Mouse (Mus musculus): ENCODE results near the gene Lsg1. TPM values are rescaled to one million over a fixed set of nuclear protein-coding genes. Genes with fewer than 3 reads are reported as not detected.

Lsg1 gene
- polyA plus RNA-seq, 1 experiment from 2014 or later, result 54.5 TPM

- ATAC-seq (ENCODE audit: low read depth), result no peak
- H3K9me3 ChIP-seq, result no peaks in the 10 kb centered on the region
- peaks cover 94% of the 10 kb centered on the region for H3K36me3 ChIP-seq
- H3K27ac ChIP-seq (replicated peaks), result no peak overlapping the region
- 97% methylated on average over 4 of the region's 4 CpGs for WGBS
- H3K4me3 ChIP-seq, result no peak overlapping the region
- H3K4me1 ChIP-seq (replicated peaks), result no peaks in the 10 kb centered on the region
- no peak overlapping the region for H3K9ac ChIP-seq
- H3K4me2 ChIP-seq, result no peak overlapping the region
- H3K27me3 ChIP-seq, result no peaks in the 10 kb centered on the region
Observed at GRCm38 (mm10) chr16:30570173-30570572, 17.2 kb downstream of the Lsg1 start.

DNA sequence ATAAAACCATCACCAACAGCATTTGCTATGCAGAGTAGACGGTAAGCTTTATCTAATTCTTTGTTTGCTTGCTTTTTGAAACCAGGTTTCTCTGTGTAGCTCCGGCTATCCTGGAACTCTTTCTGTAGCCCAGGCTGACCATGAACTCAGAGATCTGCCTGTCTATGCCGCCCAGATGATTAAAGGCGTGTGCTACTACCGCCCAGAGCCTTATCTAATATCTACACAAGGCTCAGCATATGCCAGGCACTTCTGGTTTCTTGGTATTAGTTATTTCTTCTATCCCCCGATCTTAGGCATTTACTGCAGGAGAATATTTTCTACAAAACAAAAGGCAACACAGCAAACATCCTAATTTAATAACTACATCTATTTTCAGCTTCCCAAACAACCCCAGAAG, 21.8 kb downstream of the Lsg1 start:
- Histone ChIP-seq H3K4me1 (replicated peaks) (no peaks in the 10 kb centered on the region), H3K36me3 (peaks cover 97% of the 10 kb centered on the region), H3K9me3 (no peaks in the 10 kb centered on the region), H3K4me3 (no peak overlapping the region), H3K27ac (replicated peaks) (no peak overlapping the region), H3K4me2 (no peak overlapping the region), H3K9ac (no peak overlapping the region), H3K27me3 (no peaks in the 10 kb centered on the region)
- ATAC-seq (ENCODE audit: low read depth), result no peak
- 85% methylated on average over 6 of the region's 6 CpGs for WGBS

GRCm38 (mm10) chr16:30560601-30561000, 26.8 kb downstream of the Lsg1 start:
- no peak for ATAC-seq (ENCODE audit: low read depth)
- WGBS, result 92% methylated on average over 4 of the region's 4 CpGs
- H3K36me3 ChIP-seq, result peaks cover 98% of the 10 kb centered on the region

GRCm38 (mm10) chr16:30559312-30559992, 27.9 kb downstream of the Lsg1 start:
- Histone ChIP-seq H3K4me1 (replicated peaks) (no peaks in the 10 kb centered on the region), H3K36me3 (peaks cover 94% of the 10 kb centered on the region), H3K9me3 (peaks cover 22% of the 10 kb centered on the region), H3K4me3 (no peak overlapping the region), H3K27me3 (no peaks in the 10 kb centered on the region), H3K9ac (no peak overlapping the region), H3K4me2 (no peak overlapping the region), H3K27ac (replicated peaks) (no peak overlapping the region)
- 95% methylated on average over 5 of the region's 5 CpGs for WGBS
- no peak for ATAC-seq (ENCODE audit: low read depth)

More at GRCm38 (mm10) chr16:30560601-30561000, 26.8 kb downstream of the Lsg1 start:
- Histone ChIP-seq H3K4me2 (no peak overlapping the region), H3K9ac (no peak overlapping the region), H3K9me3 (peaks cover 10% of the 10 kb centered on the region), H3K4me1 (replicated peaks) (no peaks in the 10 kb centered on the region), H3K27ac (replicated peaks) (no peak overlapping the region), H3K27me3 (no peaks in the 10 kb centered on the region), H3K4me3 (no peak overlapping the region)

DNA sequence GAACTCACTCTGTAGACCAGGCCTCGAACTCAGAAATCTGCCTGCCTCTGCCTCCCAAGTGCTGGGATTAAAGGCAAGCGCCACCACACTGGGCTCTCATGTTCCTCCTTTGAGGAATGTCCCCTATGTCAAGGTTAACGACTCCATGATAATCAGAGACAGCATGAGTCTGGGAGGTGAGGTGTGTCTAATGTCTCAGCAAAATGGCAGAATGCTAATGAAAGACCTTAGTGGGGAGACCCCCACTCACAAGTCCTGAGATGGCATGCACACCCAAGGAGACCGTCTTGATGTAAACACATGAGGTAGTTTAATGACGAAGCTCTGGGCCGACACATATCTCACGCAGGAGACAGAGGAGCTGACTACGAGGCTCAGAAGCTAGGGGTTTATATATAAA, 33.3 kb downstream of the Lsg1 start:
- Histone ChIP-seq H3K4me2 (no peak overlapping the region), H3K36me3 (peaks cover 42% of the 10 kb centered on the region), H3K4me3 (no peak overlapping the region), H3K9me3 (peaks cover 23% of the 10 kb centered on the region), H3K27me3 (no peaks in the 10 kb centered on the region), H3K4me1 (replicated peaks) (peaks cover 16% of the 10 kb centered on the region), H3K9ac (no peak overlapping the region), H3K27ac (replicated peaks) (no peak overlapping the region)
- ATAC-seq (ENCODE audit: low read depth), result no peak
- WGBS, result 95% methylated on average over 8 of the region's 8 CpGs

- 34% methylated on average over 11 of the region's 11 CpGs for whole genome bisulfite sequencing
- no peak overlapping the region for H3K4me3 ChIP-seq
- H3K36me3 ChIP-seq, result peaks cover 29% of the 10 kb centered on the region
- H3K4me2 ChIP-seq, result no peak overlapping the region
- H3K27me3 ChIP-seq, result no peaks in the 10 kb centered on the region
- ATAC-seq (ENCODE audit: low read depth), result peak; percentile 3; the same call in 1 of the 2 replicates
- peaks cover 23% of the 10 kb centered on the region for H3K9me3 ChIP-seq
- H3K27ac ChIP-seq (replicated peaks), result peak overlapping the region; percentile 73
- H3K4me1 ChIP-seq (replicated peaks), result peaks cover 29% of the 10 kb centered on the region
- H3K9ac ChIP-seq, result no peak overlapping the region
Observed at GRCm38 (mm10) chr16:30552621-30553338, 34.6 kb downstream of the Lsg1 start.

DNA sequence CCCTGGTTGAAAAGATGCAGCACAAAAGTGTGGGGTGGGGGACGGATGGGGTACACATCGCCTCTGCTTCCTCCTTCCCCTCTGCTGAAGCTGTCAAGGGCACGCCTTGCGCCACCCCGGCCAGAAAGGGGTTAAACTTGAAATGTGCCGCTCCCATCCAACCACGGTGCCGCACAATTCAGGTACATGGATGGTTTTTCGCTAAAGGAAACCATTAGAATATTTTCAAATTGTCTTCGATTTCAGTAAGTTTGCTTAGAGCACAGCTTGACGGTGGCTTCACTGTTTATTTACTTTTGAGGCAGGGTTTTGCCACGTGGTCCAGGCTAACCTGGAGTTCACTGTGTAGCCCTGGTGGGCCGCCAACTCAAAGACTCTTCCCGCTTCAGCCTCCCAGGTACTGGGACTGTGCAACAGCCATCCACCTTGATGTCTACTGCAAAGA, 36.6 kb downstream of the Lsg1 start, which contains the start of gene Tmem44:
Tmem44 (minus strand) TSS at position 95 of the 445 bp plus-strand sequence.
- 7% methylated on average over 14 of the region's 14 CpGs for WGBS
- Histone ChIP-seq H3K4me1 (replicated peaks) (peaks cover 30% of the 10 kb centered on the region), H3K36me3 (peaks cover 24% of the 10 kb centered on the region), H3K27ac (replicated peaks) (peak within 1 kb of the TSS; percentile 82), H3K4me3 (peak within 1 kb of the TSS; percentile 67), H3K27me3 (no peaks in the 10 kb centered on the region), H3K9me3 (peaks cover 14% of the 10 kb centered on the region), H3K4me2 (peak within 1 kb of the TSS; percentile 60), H3K9ac (peak within 1 kb of the TSS; percentile 89)
- peak; percentile 70 for ATAC-seq (ENCODE audit: low read depth)

GRCm38 (mm10) chr16:30549966-30550747, 37.2 kb downstream of the Lsg1 start:
- Histone ChIP-seq H3K36me3 (peaks cover 24% of the 10 kb centered on the region), H3K4me1 (replicated peaks) (peaks cover 30% of the 10 kb centered on the region), H3K27ac (replicated peaks) (peak overlapping the region; percentile 82), H3K9ac (peak overlapping the region; percentile 89), H3K27me3 (no peaks in the 10 kb centered on the region), H3K4me2 (peak overlapping the region; percentile 60), H3K4me3 (peak overlapping the region; percentile 67), H3K9me3 (peaks cover 8% of the 10 kb centered on the region)
- WGBS, result under 1% methylated on average over 63 of the region's 63 CpGs
- ATAC-seq (ENCODE audit: low read depth), result peak; percentile 91

- peak overlapping the region; percentile 60 for H3K4me2 ChIP-seq
- peaks cover 2% of the 10 kb centered on the region; the same call in 1 of the 2 replicates for H3K9me3 ChIP-seq
- ATAC-seq (ENCODE audit: low read depth), result 0 out of 2 replicates have a peak, but pooled peaks have one; percentile 9
- H3K4me1 ChIP-seq (replicated peaks), result peaks cover 30% of the 10 kb centered on the region
- peaks cover 27% of the 10 kb centered on the region for H3K36me3 ChIP-seq
- no peak overlapping the region for H3K27ac ChIP-seq (replicated peaks)
- peak overlapping the region; percentile 67 for H3K4me3 ChIP-seq
- 75% methylated on average over 7 of the region's 7 CpGs for WGBS
- peak overlapping the region; percentile 89 for H3K9ac ChIP-seq
- H3K27me3 ChIP-seq, result no peaks in the 10 kb centered on the region
Observed at GRCm38 (mm10) chr16:30549516-30549915, 37.9 kb downstream of the Lsg1 start.

- H3K27ac ChIP-seq (replicated peaks), result no peak overlapping the region
- peak overlapping the region; percentile 60 for H3K4me2 ChIP-seq
- H3K9ac ChIP-seq, result peak overlapping the region; percentile 89; the same call in 1 of the 2 replicates
- peaks cover 30% of the 10 kb centered on the region for H3K4me1 ChIP-seq (replicated peaks)
- no peaks in the 10 kb centered on the region for H3K27me3 ChIP-seq
- 83% methylated on average over 5 of the region's 5 CpGs for WGBS
- no peaks in the 10 kb centered on the region for H3K9me3 ChIP-seq
- H3K4me3 ChIP-seq, result peak overlapping the region; percentile 67
- no peak for ATAC-seq (ENCODE audit: low read depth)
- H3K36me3 ChIP-seq, result peaks cover 37% of the 10 kb centered on the region
Observed at GRCm38 (mm10) chr16:30548291-30548690, 39.1 kb downstream of the Lsg1 start.

GRCm38 (mm10) chr16:30544693-30545092, 42.7 kb downstream of the Lsg1 start:
- Histone ChIP-seq H3K4me1 (replicated peaks) (peaks cover 20% of the 10 kb centered on the region), H3K27me3 (no peaks in the 10 kb centered on the region), H3K4me3 (no peak overlapping the region), H3K27ac (replicated peaks) (no peak overlapping the region), H3K9ac (no peak overlapping the region), H3K9me3 (no peaks in the 10 kb centered on the region), H3K4me2 (no peak overlapping the region), H3K36me3 (peaks cover 63% of the 10 kb centered on the region)
- WGBS, result 85% methylated on average over 4 of the region's 4 CpGs
- ATAC-seq (ENCODE audit: low read depth), result no peak

- H3K27ac ChIP-seq (replicated peaks), result no peak overlapping the region
- no peaks in the 10 kb centered on the region for H3K27me3 ChIP-seq
- H3K9ac ChIP-seq, result no peak overlapping the region
- peaks cover 7% of the 10 kb centered on the region for H3K4me1 ChIP-seq (replicated peaks)
- H3K36me3 ChIP-seq, result peaks cover 67% of the 10 kb centered on the region
- no peaks in the 10 kb centered on the region for H3K9me3 ChIP-seq
- no peak for ATAC-seq (ENCODE audit: low read depth)
- WGBS, result 84% methylated on average over 9 of the region's 9 CpGs
- H3K4me3 ChIP-seq, result no peak overlapping the region
- no peak overlapping the region for H3K4me2 ChIP-seq
Observed at GRCm38 (mm10) chr16:30543386-30543785, 44.0 kb downstream of the Lsg1 start.
